Mouse (Mus musculus) cerebellum, adult 8-10 months (tissue): ENCODE measurements at regions not wholly inside any gene's neighbourhood (a gene's known extent, or its start where the extent isn't known, plus 50 kb on each side); places are given as distances from the start of the nearest gene placed in this dataset.

ENCODE experiments used
- DNase-seq: peaks from one replicate; pipeline ENCODE4 v3.0.0; 2022

DNA sequence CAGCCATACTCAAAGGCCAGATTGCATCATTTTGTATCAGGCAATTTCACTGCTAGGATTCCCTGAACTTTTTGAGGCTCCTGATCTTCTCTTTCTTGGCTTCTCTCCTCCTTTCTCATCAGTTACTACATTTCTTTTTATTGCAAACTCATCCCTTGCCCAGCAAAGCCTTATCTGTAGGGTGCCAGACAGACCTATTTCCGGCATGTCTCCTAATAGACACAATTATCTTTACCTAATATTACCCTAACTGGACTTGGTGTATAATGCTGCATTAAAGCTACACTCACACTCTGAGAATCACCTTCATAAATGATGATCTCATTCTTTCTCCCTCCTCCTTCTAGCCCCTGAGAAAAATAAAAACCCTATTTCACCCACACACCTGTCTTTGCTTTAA is 396.3 kb upstream of the Nrg3 start:
- DNase-seq = no peak

DNA sequence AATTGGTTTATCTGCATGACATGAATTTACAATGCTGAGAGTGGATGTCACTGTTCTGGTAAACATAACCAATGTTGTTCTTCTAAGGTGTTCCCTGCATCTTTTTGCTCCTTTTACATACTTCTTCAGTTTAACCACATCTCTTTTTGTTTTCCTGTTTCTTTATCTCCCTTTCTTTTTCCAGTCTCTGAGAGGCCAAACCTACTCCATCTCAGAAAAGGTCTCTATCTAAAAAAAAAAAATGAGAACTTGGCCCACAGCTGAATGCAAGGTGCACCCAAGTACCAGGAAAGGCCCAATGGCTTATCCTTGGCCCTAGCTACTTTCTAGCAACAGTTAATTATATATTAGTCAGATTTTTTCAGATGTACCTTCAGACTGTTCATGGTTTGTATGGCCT is 394.3 kb upstream of the Nrg3 start:
- no peak for DNase-seq

DNA sequence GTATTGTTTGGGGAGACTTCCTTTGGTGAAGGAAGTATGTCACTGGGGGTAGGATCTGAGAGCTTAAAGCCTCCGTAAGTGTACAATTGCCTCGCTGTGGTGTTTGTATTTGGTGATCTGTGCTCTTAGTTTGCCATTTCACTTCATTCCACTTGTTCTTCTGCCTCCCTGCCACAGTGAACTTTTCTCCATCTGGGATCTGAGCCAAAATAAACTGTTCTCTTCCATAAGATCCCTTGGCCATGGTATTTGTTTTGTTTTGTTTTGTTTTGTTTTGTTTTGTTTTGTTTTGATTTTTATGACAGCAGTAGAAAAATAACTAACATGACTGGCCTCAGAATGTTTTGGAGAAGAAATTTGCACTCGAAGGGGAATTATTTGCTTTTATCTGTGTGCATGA is 387.3 kb upstream of the Nrg3 start:
- no peak for DNase-seq

DNA sequence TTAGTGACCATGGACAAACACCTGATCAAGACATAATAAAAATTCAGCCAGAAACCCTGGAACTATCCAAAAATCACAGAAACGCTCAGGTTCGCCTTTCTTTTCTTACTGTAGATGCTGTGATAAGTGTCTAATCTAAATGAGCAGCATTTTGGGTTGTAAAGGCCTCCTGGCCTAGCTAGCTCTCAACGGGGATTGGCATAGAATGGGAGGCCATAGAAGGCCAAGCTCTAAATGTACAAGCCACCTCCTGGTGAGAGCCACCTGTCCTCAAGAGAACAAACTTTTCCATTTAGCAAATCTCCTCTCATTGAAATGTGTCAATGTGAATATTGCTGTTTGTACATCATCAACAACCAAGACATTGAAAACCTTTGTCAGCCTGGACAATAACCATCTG is 386.4 kb upstream of the Nrg3 start:
- peak; percentile 3 for DNase-seq

DNA sequence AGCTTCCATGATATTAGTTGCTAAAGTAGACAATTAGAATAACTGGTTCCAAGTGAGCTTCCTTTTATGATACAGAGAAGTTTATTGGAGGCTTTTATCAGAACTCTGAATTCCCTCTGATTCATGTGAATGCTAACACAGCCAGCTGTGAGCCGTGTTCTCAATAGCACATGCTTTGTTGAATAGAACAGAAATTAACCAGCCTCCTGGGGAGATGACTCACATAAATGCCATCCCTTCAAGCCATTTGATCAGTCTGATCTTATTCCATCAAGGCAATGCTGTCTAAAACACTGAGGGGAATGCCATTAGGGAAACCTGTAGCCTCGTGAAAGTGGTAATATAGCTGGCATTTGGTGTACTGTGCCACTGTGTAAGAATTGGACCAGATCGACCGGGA is 380.1 kb upstream of the Nrg3 start:
- no peak for DNase-seq

DNA sequence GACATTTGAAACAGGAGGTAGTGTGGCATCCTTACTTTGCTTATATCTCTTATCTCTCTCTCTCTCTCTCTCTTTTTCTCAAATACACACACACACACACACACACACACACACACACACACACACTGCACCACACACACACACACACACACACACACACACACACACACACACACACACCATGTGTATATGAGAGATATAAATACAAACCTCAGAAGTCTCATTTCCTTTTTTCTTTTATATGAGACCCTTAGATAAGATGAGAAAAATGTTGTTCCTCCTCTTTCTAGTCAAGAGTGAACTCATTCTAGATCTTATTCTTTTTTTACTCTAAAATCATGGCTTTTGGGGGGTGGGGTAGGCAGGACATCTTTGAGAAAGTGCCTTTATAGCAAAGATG is 379.6 kb upstream of the Nrg3 start:
- DNase-seq = no peak
